Mouse (Mus musculus): ENCODE results near the gene AC134908.4.
"Not testable (repeated sequence)": the region's sequence is repeated elsewhere in the genome, so short reads cannot be mapped to it uniquely, and the experiment has no call there.

Gene AC134908.4

GRCm38 (mm10) chr17:25808028-25808427 lies 12.6 kb upstream of the AC134908.4 start:
- DNase-seq (ENCODE audit: low spot score), result peak; percentile 54

- DNase-seq (ENCODE audit: low spot score), result not testable (repeated sequence)
These were observed 12.0 kb upstream of the AC134908.4 start for GRCm38 (mm10) chr17:25807452-25807851.

DNA sequence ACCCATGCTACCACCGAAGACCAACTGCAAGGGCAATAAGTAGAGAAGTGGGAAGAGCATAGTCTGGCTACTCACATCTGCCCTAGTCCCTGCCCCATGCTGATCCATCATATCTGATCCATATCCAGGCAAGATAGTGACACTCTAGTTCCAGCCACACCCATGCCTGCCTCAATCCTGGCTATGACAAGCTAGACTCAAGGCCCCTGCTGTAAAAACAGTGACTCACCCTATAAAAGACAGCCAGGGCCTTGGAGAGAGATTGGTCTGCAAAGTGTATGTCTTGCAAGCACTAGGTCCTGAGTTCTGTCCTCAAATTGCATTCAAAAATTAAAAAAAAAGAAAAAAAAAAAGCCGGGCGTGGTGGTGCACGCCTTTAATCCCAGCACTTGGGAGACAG lies 11.0 kb upstream of the AC134908.4 start:
- DNase-seq (ENCODE audit: low spot score), result peak; percentile 57

DNA sequence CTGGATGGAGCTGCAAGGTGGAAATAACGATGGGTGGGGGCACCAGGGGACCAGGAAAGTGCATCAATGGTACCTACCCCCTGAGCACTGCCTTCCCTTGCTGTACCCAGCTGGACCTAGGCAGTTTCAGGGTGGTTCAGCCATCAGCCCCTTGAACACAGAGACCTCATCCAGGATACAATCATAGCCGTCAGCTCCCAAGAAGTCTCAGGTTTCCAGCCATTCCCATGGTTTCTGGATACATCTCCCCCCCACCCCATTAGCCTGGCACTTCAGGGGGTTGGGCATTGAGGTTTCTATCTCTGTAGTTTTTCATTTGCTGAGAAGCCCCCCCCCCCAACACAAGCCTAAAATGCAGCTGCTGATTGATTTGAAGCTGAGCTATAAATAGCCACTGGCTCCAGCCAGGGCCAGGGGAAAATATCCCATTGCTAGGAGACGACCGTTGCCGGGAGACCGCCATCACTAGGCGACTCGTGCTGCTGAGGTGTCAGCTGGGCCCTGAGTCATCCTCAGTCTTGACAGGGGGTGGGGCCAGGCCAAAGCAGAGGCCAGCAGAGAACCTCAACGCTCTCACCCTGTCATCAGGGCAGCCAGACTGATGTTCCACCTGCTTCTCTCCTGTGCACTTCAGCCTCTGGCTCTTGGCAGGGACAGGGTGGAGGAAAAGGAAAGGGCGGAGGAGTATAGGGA lies 7.5 kb upstream of the AC134908.4 start:
- DNase-seq (ENCODE audit: low spot score), result peak; percentile 96

DNA sequence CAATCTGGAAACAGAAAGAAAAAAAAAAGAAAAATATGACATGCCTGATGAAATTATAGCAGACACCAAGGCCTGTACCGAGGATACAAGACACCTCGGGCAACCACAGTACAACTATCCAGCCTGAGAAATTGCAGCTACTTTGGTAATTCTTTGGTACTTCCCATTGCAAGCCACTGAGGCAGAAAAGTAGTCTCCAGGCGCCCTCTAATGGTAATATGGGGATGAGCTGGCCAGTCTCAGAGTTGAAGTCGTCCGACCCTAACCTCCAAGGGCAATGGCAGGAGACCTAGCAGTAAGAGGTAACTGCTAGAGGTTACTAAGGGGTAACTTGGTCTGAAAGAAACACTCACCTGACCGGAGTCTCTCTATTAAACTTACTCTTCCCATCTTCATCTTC lies 5.6 kb upstream of the AC134908.4 start:
- peak; percentile 91 for DNase-seq (ENCODE audit: low spot score)

- DNase-seq (ENCODE audit: low spot score), result peak; percentile 88
These were observed 1.5 kb upstream of the AC134908.4 start, which contains the start of gene Metrn for GRCm38 (mm10) chr17:25796951-25797369. Gene Metrn, minus strand, starts transcription at chr17:25797136.

DNA sequence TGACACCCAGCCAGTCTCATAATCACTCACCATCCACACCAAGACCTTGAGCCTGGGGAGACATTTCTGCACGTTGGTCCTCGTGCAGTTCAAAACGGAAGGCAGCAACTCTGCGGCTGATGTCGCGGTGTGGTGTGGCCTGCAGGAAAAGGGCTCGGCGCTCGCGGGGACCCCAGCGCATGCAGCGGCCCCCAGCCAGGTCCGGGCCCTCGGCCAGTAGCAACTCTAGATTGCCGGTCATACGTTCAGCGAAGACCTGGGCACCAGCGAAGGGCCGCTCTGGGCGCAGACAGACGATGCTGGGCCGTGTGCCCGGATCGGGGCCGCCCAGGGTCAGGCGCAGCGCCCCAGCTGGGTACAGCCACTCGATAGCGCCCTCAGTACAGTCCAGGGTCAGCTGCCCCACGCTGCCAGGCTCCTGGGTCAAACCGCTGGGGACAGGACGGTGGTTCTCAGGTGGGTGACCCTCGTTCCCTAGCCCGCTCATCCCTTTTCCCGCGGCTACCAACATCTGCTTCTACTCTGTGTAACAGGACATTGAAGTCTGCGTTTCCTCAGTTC lies 832 bp upstream of the AC134908.4 start:
- peak; percentile 51 for DNase-seq (ENCODE audit: low spot score)

DNA sequence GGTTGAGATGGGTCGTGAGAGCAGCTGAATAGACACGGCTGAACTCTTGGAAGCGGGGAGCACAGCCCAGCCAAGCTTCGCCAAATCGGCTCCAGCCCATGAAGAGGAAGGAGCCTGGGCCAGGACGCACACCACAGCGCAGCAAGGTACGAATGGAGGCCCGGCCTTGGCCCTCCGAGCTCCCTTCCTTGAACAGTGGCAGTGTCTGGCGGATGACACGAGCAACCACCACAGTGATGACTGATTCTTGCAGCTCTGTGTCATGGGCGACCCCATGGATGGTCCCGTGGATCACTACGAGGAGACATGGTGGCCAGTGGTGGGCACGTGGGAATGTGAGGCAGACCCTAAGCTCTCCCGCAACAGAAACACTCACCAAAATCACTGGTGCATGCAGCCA lies 461 bp downstream of the AC134908.4 start:
- DNase-seq (ENCODE audit: low spot score), result no peak

- no peak for DNase-seq (ENCODE audit: low spot score)
These were observed 1.3 kb downstream of the AC134908.4 start for GRCm38 (mm10) chr17:25794197-25794596.

DNA sequence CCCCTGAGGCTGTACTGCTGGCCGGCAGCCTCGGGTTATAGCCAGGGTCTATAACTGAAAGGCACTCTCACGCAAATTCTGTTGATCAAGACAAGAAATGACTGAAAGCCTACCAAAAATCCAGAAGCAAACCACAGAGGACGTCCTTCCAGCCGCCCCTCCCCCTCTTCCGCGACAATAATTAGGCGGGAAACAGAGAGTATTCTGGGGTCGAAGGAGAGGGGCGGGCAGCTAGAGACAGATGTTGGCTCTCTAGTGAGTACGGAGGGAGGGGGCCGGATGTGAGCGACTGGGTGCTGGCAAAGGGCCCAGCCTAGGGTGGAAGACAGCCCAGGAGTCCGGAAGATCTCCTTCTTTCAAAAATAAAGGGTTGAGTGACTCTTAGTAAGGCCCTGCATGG lies 2.8 kb downstream of the AC134908.4 start, which contains the start of gene Fam173a:
Gene Fam173a (minus strand): TSS at position 287 of the 400 bp plus-strand sequence.
- DNase-seq (ENCODE audit: low spot score), result peak; percentile 85

- DNase-seq (ENCODE audit: low spot score), result peak; percentile 91
These were observed 3.5 kb downstream of the AC134908.4 start for GRCm38 (mm10) chr17:25791843-25792527.

- peak; percentile 76 for DNase-seq (ENCODE audit: low spot score)
These were observed 4.1 kb downstream of the AC134908.4 start for GRCm38 (mm10) chr17:25791320-25791842.

GRCm38 (mm10) chr17:25786781-25787504 lies 8.5 kb downstream of the AC134908.4 start:
- no peak for DNase-seq (ENCODE audit: low spot score)

- no peak for DNase-seq (ENCODE audit: low spot score)
These were observed 9.2 kb downstream of the AC134908.4 start, which contains the start of gene Ccdc78 for GRCm38 (mm10) chr17:25786280-25786679. Gene Ccdc78, plus strand, starts transcription at chr17:25786580.

GRCm38 (mm10) chr17:25785281-25785745 lies 10.1 kb downstream of the AC134908.4 start, which contains the start of gene Haghl:
Gene Haghl, minus strand, starts transcription at chr17:25785673.
- DNase-seq (ENCODE audit: low spot score), result peak; percentile 97

DNA sequence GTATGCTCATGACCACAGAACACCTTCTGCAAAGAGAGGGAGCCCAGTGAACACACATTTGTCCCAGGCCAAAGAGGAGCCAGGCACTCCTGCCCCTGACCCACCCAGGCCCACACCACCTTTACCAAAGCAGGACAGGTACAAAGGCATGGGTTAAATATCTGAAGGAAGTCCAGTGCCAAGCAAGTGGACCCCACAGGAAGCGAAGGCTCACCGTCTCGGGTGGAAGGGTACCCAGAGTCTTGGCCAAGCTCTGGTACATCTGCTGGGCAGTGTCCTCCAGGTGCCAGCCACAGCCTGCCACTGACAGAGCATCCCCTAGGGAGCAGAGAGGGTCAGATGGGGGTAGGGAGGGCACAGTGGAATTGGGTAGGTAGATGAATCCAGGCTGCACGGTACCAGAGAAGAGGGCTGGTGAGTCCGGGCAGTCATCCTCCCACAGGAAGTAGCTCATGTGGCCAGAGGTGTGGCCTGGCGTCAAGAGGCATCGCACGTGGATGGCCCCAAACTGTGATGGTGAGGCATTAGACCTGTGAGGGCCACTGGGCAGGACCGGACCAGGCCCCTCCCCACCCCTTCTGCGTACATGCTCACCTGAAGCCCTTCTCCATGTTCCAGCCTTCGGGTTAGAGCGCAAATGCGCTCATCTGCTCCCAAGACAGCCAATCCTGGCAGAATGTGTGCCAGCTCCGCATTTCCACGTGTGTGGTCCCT lies 11.4 kb downstream of the AC134908.4 start:
- no peak for DNase-seq (ENCODE audit: low spot score)

DNA sequence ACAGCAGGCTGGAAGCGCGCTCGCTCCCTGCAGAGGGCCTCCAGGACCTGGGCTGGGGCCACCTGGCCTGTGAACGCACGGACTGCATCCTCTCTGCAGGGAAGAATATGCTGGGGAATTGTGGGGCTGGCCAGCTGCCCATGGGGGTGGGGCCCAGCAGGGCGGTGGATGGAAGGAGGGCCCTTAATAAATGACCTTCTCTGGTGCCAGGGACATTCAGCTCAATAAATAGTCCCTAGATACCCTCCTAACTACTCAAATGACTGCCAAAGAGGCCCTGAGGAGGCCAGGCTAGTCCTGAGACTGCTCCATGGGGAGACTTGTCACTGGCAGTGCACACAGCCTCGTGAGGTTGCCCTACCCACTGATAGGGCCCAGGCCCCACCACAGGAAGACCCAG lies 12.4 kb downstream of the AC134908.4 start:
- peak; percentile 89 for DNase-seq (ENCODE audit: low spot score)

- no peak for DNase-seq (ENCODE audit: low spot score)
These were observed 14.1 kb downstream of the AC134908.4 start for GRCm38 (mm10) chr17:25781339-25781738.

- DNase-seq (ENCODE audit: low spot score), result no peak
These were observed 17.5 kb downstream of the AC134908.4 start for GRCm38 (mm10) chr17:25777948-25778347.

- no peak for DNase-seq (ENCODE audit: low spot score)
These were observed 20.0 kb downstream of the AC134908.4 start for GRCm38 (mm10) chr17:25775318-25776062.

Measured in MN1 (cell line).